Mouse (Mus musculus): ENCODE data around the gene Cgnl1.

The Cgnl1 gene

GRCm38 (mm10) chr9:71709199-71709598, 62.2 kb downstream of the Cgnl1 start:
- DNase-seq: no peak

GRCm38 (mm10) chr9:71707989-71708388, 63.4 kb downstream of the Cgnl1 start:
- DNase-seq: no peak

- peak; percentile 3 for DNase-seq
Observed at GRCm38 (mm10) chr9:71704332-71705014, 66.9 kb downstream of the Cgnl1 start.

- no peak for DNase-seq
Observed at GRCm38 (mm10) chr9:71699087-71699486, 72.3 kb downstream of the Cgnl1 start.

GRCm38 (mm10) chr9:71698116-71698515, 73.3 kb downstream of the Cgnl1 start:
- no peak for DNase-seq

- no peak for DNase-seq
Observed at GRCm38 (mm10) chr9:71697189-71697588, 74.2 kb downstream of the Cgnl1 start.

- DNase-seq: no peak
Observed at GRCm38 (mm10) chr9:71696762-71697161, 74.6 kb downstream of the Cgnl1 start.

- no peak for DNase-seq
Observed at GRCm38 (mm10) chr9:71695133-71695532, 76.3 kb downstream of the Cgnl1 start.

- DNase-seq: no peak
Observed at GRCm38 (mm10) chr9:71694223-71694622, 77.2 kb downstream of the Cgnl1 start.

- no peak for DNase-seq
Observed at GRCm38 (mm10) chr9:71693771-71694170, 77.6 kb downstream of the Cgnl1 start.

- no peak for DNase-seq
Observed at GRCm38 (mm10) chr9:71692165-71692564, 79.2 kb downstream of the Cgnl1 start.

- no peak for DNase-seq
Observed at GRCm38 (mm10) chr9:71689369-71690073, 81.9 kb downstream of the Cgnl1 start.

GRCm38 (mm10) chr9:71686463-71686862, 84.9 kb downstream of the Cgnl1 start:
- no peak for DNase-seq

- no peak for DNase-seq
Observed at GRCm38 (mm10) chr9:71684772-71685171, 86.6 kb downstream of the Cgnl1 start.

GRCm38 (mm10) chr9:71680381-71680780, 91.0 kb downstream of the Cgnl1 start:
- DNase-seq: no peak

GRCm38 (mm10) chr9:71679103-71679815, 92.1 kb downstream of the Cgnl1 start:
- no peak for DNase-seq

GRCm38 (mm10) chr9:71676988-71677688, 94.3 kb downstream of the Cgnl1 start:
- no peak for DNase-seq

- no peak for DNase-seq
Observed at GRCm38 (mm10) chr9:71675799-71676414, 95.5 kb downstream of the Cgnl1 start.

GRCm38 (mm10) chr9:71675216-71675615, 96.2 kb downstream of the Cgnl1 start:
- no peak for DNase-seq

GRCm38 (mm10) chr9:71674476-71674875, 96.9 kb downstream of the Cgnl1 start:
- no peak for DNase-seq

GRCm38 (mm10) chr9:71672495-71672894, 98.9 kb downstream of the Cgnl1 start:
- no peak for DNase-seq

GRCm38 (mm10) chr9:71670677-71671076, 100.7 kb downstream of the Cgnl1 start:
- no peak for DNase-seq

- no peak for DNase-seq
Observed at GRCm38 (mm10) chr9:71667616-71668015, 103.8 kb downstream of the Cgnl1 start.
